Mouse (Mus musculus): ENCODE measurements around the gene Armc12. TPM values are rescaled to one million over a fixed set of nuclear protein-coding genes. Genes with fewer than 3 reads are reported as not detected.

Gene Armc12
- polyA plus RNA-seq, 1 experiment from 2014 or later = not detected

DNA sequence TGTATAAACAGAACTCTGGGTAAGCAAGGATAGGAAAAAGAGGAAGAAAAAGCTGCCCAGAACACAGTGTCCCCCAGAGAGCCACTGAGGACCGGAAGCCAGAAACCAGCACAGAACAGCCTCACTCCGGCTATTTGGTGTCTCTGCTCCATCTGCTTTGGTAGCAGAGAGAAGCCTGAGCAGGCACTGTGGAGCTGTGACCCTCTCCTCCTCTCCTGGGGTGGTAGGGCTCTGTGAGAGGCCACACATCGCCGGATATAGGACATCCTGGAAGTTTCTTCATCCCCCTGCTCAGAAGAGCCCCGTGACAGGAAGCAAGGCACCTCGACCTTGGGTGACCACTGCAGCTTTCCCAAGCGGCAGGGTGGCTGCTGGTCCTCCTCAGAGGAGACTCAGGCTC, 16.8 kb upstream of the Armc12 start:
- no peaks in the 10 kb centered on the region for H3K27me3 ChIP-seq
- in situ Hi-C loops (cut with MboI; ENCODE audit: low pct_unique_long_range_greater_than_20kb) = no loop called here
- DNase-seq (ENCODE audit: low read depth, low spot score) (no peak), ATAC-seq (no peak)
- ChIA-PET POLR2A (interaction anchor here (0.6 kb wide), 1 partner anchor 26 kb away, joined by 3 read pairs; no protein-coding TSS in a partner anchor), CTCF (no interaction called here)
- no peak for TF ChIP-seq CTCF (IDR thresholded peaks at IDR 0.05)

DNA sequence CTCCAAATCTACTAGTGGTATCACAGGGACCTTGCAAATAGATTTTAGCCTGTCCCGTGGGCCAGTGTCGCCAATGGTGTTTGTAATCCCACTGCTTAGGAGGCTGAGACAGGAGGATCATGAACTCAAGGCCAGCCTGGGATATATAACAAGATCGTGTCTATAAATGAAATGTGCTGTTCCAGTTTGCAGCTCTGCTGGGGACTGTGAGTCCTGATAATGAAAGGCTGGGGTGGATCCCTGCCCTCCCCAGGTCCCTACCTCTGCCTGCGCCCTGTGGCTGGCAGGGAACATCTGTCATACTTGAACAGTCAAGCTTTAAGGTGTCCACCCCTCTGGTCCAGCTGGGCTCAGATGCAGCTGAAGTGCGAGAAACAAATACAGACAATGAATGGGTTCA, 16.1 kb upstream of the Armc12 start:
- POLR2A ChIA-PET = no interaction called here
- ATAC-seq (no peak), DNase-seq (ENCODE audit: low read depth, low spot score) (no peak)
- TF ChIP-seq CTCF (IDR thresholded peaks at IDR 0.05) = no peak
- CTCF ChIA-PET = no interaction called here
- no peaks in the 10 kb centered on the region for H3K27me3 ChIP-seq
- in situ Hi-C loops (cut with MboI; ENCODE audit: low pct_unique_long_range_greater_than_20kb) = no loop called here

DNA sequence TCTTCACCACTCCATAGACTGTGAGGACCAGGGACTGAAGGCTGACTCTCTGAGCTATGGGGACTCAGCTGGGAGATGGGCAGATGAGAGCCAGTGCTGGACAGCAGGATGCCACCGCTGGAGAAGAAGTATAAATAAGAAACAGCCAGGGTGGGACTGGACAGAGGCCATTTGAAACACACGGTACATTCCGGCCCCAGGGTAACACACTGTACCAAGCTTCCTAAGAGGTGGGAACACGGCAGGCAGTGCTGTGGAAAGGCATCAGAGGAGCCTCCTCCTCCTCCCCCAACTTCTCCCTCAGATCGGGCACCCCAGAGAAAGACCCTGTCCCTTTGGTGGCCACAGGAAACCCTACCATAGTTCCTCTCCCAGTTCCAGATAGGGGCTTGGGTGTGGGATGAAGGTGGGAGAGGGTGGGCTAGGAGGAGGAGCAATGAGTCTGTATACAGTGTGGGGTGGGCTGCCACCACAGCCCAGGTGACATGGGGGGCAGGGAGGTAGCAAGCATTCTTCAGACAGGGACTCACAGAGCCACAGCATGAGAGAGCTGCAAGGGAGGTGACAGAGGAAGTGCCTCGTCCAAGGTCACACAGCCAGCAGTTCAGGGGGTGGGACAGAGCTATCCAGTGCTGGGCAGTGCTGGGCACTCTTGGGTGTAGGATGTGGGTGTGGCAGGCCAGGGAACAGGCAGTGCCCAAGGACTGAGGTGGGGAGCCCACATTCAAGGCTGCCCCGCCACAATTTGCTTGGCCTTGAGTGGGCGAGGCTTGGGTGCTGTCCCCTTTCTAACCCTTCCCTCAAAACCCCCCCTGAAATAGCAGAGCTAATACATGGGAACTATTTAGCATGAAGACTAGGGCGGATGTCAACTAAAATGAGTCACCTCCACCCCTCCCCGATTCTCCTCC, 14.9 kb upstream of the Armc12 start:
- no peak for TF ChIP-seq CTCF (IDR thresholded peaks at IDR 0.05)
- CTCF ChIA-PET = no interaction called here
- in situ Hi-C loops (cut with MboI; ENCODE audit: low pct_unique_long_range_greater_than_20kb) = no loop called here
- POLR2A ChIA-PET = no interaction called here
- ATAC-seq = no peak
- no peak for DNase-seq (ENCODE audit: low read depth, low spot score)
- H3K27me3 ChIP-seq = peaks cover 2% of the 10 kb centered on the region

- H3K27me3 ChIP-seq = peaks cover 11% of the 10 kb centered on the region
- ATAC-seq (no peak), DNase-seq (ENCODE audit: low read depth, low spot score) (no peak)
- in situ Hi-C loops (cut with MboI; ENCODE audit: low pct_unique_long_range_greater_than_20kb) = no loop called here
- TF ChIP-seq CTCF (IDR thresholded peaks at IDR 0.05) = no peak
- ChIA-PET CTCF (no interaction called here), POLR2A (no interaction called here)
Observed at GRCm38 (mm10) chr17:28516881-28517280, 13.7 kb upstream of the Armc12 start.

GRCm38 (mm10) chr17:28517441-28517955, 13.1 kb upstream of the Armc12 start, which contains the start of gene Fkbp5:
Gene Fkbp5 (minus strand): TSS chr17:28517527.
- peaks cover 13% of the 10 kb centered on the region for H3K27me3 ChIP-seq
- POLR2A ChIA-PET = no interaction called here
- ATAC-seq = no peak
- DNase-seq (ENCODE audit: low read depth, low spot score) = no peak
- in situ Hi-C loops (cut with MboI; ENCODE audit: low pct_unique_long_range_greater_than_20kb) = no loop called here
- TF ChIP-seq CTCF (IDR thresholded peaks at IDR 0.05) = no peak
- CTCF ChIA-PET = interaction anchor here (1.5 kb wide), 1 partner anchor 10 kb away, joined by 3 read pairs; no protein-coding TSS in a partner anchor

- POLR2A ChIA-PET = no interaction called here
- DNase-seq (ENCODE audit: low read depth, low spot score) (no peak), ATAC-seq (no peak)
- TF ChIP-seq CTCF (IDR thresholded peaks at IDR 0.05) = no peak
- in situ Hi-C loops (cut with MboI; ENCODE audit: low pct_unique_long_range_greater_than_20kb) = no loop called here
- peaks cover 13% of the 10 kb centered on the region for H3K27me3 ChIP-seq
- CTCF ChIA-PET = interaction anchor here (1.5 kb wide), 1 partner anchor 11 kb away, joined by 3 read pairs; no protein-coding TSS in a partner anchor
Observed at GRCm38 (mm10) chr17:28517956-28518614, 12.5 kb upstream of the Armc12 start.

DNA sequence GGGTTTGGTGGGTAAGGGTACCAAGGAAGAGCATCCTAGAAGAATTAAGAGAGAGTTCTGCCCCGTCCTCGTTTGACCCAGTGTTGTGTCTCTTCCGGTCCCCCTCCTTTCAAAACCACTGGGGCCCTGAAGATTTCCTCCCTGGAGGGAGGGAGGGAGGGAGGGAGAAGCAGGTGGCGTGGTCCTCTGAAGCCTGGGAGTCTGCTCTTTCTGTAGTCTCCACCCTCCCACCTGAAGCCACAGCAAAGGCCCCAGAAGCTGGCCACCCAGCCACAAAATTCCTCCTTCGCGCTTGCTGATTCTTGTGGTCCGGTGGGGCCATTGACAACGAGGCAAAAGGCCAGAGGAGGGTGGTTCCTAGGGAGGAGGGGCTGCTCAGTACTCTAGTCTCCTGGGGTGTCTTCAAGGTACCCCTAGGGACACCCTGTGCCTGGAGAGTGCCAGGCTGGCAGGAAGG, 12.0 kb upstream of the Armc12 start:
- ChIA-PET CTCF (interaction anchor here (1.5 kb wide), 1 partner anchor 12 kb away, joined by 3 read pairs; no protein-coding TSS in a partner anchor), POLR2A (no interaction called here)
- no peak for DNase-seq (ENCODE audit: low read depth, low spot score)
- no peak for TF ChIP-seq CTCF (IDR thresholded peaks at IDR 0.05)
- no peak for ATAC-seq
- H3K27me3 ChIP-seq = peaks cover 13% of the 10 kb centered on the region
- in situ Hi-C loops (cut with MboI; ENCODE audit: low pct_unique_long_range_greater_than_20kb) = no loop called here

GRCm38 (mm10) chr17:28519827-28520226, 10.8 kb upstream of the Armc12 start:
- ATAC-seq = no peak
- ChIA-PET POLR2A (interaction anchor here (0.7 kb wide), 1 partner anchor 98 kb away, joined by 5 read pairs; no protein-coding TSS in a partner anchor), CTCF (no interaction called here)
- H3K27me3 ChIP-seq = peaks cover 13% of the 10 kb centered on the region
- in situ Hi-C loops (cut with MboI; ENCODE audit: low pct_unique_long_range_greater_than_20kb) = loop anchor here (5.0 kb wide), 1 partner anchor 103 kb away; no protein-coding TSS in a partner anchor
- TF ChIP-seq CTCF (IDR thresholded peaks at IDR 0.05) = no peak
- no peak for DNase-seq (ENCODE audit: low read depth, low spot score)

- CTCF ChIA-PET = interaction anchor here (1.1 kb wide), 1 partner anchor 43 kb away, joined by 4 read pairs; no protein-coding TSS in a partner anchor
Observed at GRCm38 (mm10) chr17:28520561-28520960, 10.0 kb upstream of the Armc12 start.

DNA sequence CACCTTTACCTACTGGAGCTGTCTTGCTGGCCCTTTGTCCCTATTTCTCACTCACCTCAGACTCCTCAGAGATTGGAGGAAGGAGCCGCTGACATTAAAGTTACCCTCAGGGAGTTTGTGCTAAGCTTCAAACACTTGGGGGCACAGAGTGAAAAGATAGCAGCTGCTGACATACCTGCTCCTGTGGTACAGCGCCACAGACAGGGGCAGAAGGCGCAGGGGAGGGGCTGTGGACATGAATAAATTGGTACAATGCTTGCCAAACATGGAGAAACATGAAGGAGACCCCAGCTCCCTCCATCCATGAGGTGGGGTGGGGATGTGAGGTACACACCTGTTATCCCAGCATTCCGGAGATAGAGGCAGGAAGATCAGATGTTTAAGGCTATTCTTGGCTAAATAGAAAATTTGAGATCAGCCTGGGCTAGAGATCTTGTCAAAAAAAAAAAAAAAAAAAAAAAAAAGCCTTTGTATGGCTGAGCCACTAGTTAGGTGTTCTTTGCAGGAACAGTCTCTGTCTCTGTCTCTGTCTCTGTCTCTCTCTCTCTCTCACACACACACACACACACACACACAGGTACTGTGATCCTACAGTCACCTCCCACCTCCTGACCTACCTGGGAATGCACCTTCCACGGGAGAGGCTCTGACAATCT, 9.4 kb upstream of the Armc12 start:
- DNase-seq (ENCODE audit: low read depth, low spot score) = no peak
- TF ChIP-seq CTCF (IDR thresholded peaks at IDR 0.05) = no peak
- CTCF ChIA-PET = interaction anchor here (1.1 kb wide), 1 partner anchor 44 kb away, joined by 4 read pairs; no protein-coding TSS in a partner anchor
- POLR2A ChIA-PET = interaction anchor here (0.7 kb wide), 1 partner anchor 114 kb away, joined by 6 read pairs; no protein-coding TSS in a partner anchor
- no peak for ATAC-seq
- in situ Hi-C loops (cut with MboI; ENCODE audit: low pct_unique_long_range_greater_than_20kb) = loop anchor here (5.0 kb wide), 1 partner anchor 104 kb away; no protein-coding TSS in a partner anchor
- peaks cover 13% of the 10 kb centered on the region for H3K27me3 ChIP-seq

More at GRCm38 (mm10) chr17:28520561-28520960, 10.0 kb upstream of the Armc12 start:
- POLR2A ChIA-PET = interaction anchor here (0.7 kb wide), 2 partner anchors 98 to 113 kb away, joined by 5 to 6 read pairs; no protein-coding TSS in a partner anchor
- peaks cover 13% of the 10 kb centered on the region for H3K27me3 ChIP-seq
- DNase-seq (ENCODE audit: low read depth, low spot score) (no peak), ATAC-seq (no peak)
- no peak for TF ChIP-seq CTCF (IDR thresholded peaks at IDR 0.05)
- in situ Hi-C loops (cut with MboI; ENCODE audit: low pct_unique_long_range_greater_than_20kb) = loop anchor here (5.0 kb wide), 1 partner anchor 103 kb away; no protein-coding TSS in a partner anchor
